Mouse (Mus musculus) MEL (cell line): Measurements from ENCODE around the gene Slc16a8. TPM values are rescaled to one million over a fixed set of nuclear protein-coding genes. Genes with fewer than 3 reads are reported as not detected.

Experiments
- DNase-seq: peaks from one replicate; pipeline ENCODE4 v3.0.0; 2011; ENCODE audit warnings: low read depth, low spot score
- H3K27ac ChIP-seq: 2 replicates; pipeline ENCODE4 v1.5.1; 2012; ENCODE audit warnings: low read depth, mild to moderate bottlenecking, control low read depth, low read length, moderate library complexity; ENCODE audit not compliant: control insufficient read depth
- H3K27me3 ChIP-seq, 2 experiments: fragments of 150-350 bp in 1 of 2; sonication (generic) in 1 of 2; 2 replicates each; pipeline ENCODE4 v1.6.1; 2012; ENCODE audit warnings: low read length in 2 of 2, mild to moderate bottlenecking in 2 of 2, improper control_type of control experiment in 1 of 2, moderate library complexity in 1 of 2; ENCODE audit not compliant: insufficient read depth in 2 of 2, control insufficient read depth in 1 of 2
- H3K36me3 ChIP-seq, 2 experiments: 2 replicates each; pipeline ENCODE4 v1.6.1; 2012 to 2014; ENCODE audit warnings: low read length in 2 of 2, improper control_type of control experiment in 1 of 2, inconsistent platforms in 1 of 2, mild to moderate bottlenecking in 1 of 2; ENCODE audit not compliant: insufficient read depth in 2 of 2, control insufficient read depth in 1 of 2
- H3K4me1 ChIP-seq, 2 experiments: fragments of 150-350 bp in 1 of 2; sonication (generic) in 1 of 2; 2 replicates each; pipeline ENCODE4 v1.6.1; 2012; ENCODE audit warnings: low read length in 2 of 2, improper control_type of control experiment in 1 of 2, mild to moderate bottlenecking in 1 of 2; ENCODE audit not compliant: insufficient read depth in 2 of 2, control insufficient read depth in 1 of 2
- H3K4me3 ChIP-seq, 2 experiments: fragments of 150-350 bp in 1 of 2; sonication (generic) in 1 of 2; 2 replicates each; pipeline ENCODE4 v1.5.1; 2012; ENCODE audit warnings: low read depth in 2 of 2, low read length in 2 of 2, mild to moderate bottlenecking in 2 of 2, moderate library complexity in 2 of 2, control low read depth in 1 of 2, improper control_type of control experiment in 1 of 2; ENCODE audit not compliant: control insufficient read depth in 1 of 2, insufficient read depth in 1 of 2
- H3K79me2 ChIP-seq: 2 replicates; pipeline ENCODE4 v1.6.1; 2012; ENCODE audit warnings: mild to moderate bottlenecking, low read length, moderate library complexity; ENCODE audit not compliant: control insufficient read depth, poor library complexity, insufficient read depth
- H3K9ac ChIP-seq: 2 replicates; pipeline ENCODE4 v1.6.1; 2012; ENCODE audit warnings: low read depth, mild to moderate bottlenecking, control low read depth, low read length, moderate library complexity; ENCODE audit not compliant: control insufficient read depth, poor library complexity, severe bottlenecking
- H3K9me3 ChIP-seq: fragments of 150-350 bp; sonication (generic); replicated peaks from 2 replicates; pipeline ENCODE4 v1.6.1; 2012; ENCODE audit warnings: mild to moderate bottlenecking, low read length, improper control_type of control experiment, moderate library complexity; ENCODE audit not compliant: insufficient read depth
- CHD1 ChIP-seq: IDR thresholded peaks from 2 replicates; pipeline ENCODE4 v1.6.1; 2012; ENCODE audit warnings: low read depth, mild to moderate bottlenecking, inconsistent platforms, low read length, improper control_type of control experiment
- CTCF ChIP-seq, 3 experiments: IDR thresholded peaks in 2 of 3; conservative IDR thresholded peaks in 1 of 3; 2 replicates each; pipeline ENCODE4 v1.5.1; 2011 to 2012; ENCODE audit warnings: low read length in 3 of 3, low read depth in 2 of 3, mild to moderate bottlenecking in 2 of 3, improper control_type of control experiment in 1 of 3, inconsistent platforms in 1 of 3, mixed read lengths in 1 of 3, moderate library complexity in 1 of 3; ENCODE audit not compliant: control insufficient read depth in 1 of 3, insufficient read depth in 1 of 3, poor library complexity in 1 of 3, severe bottlenecking in 1 of 3
- E2F4 ChIP-seq: IDR thresholded peaks from 2 replicates; pipeline ENCODE4 v1.6.1; 2011; ENCODE audit warnings: low read depth, low read length, improper control_type of control experiment, borderline replicate concordance
- ELF1 ChIP-seq: IDR thresholded peaks from 2 replicates; pipeline ENCODE4 v1.6.1; 2014; ENCODE audit warnings: low read depth, mild to moderate bottlenecking, inconsistent platforms, low read length, improper control_type of control experiment, moderate library complexity
- EP300 ChIP-seq, 2 experiments: IDR thresholded peaks; 2 replicates each; pipeline ENCODE4 v1.6.1; 2011; ENCODE audit warnings: improper control_type of control experiment in 2 of 2, low read length in 2 of 2, low read depth in 1 of 2, mild to moderate bottlenecking in 1 of 2
- ETS1 ChIP-seq: IDR thresholded peaks from 2 replicates; pipeline ENCODE4 v1.6.1; 2012; ENCODE audit warnings: low read depth, mild to moderate bottlenecking, inconsistent platforms, low read length, improper control_type of control experiment, moderate library complexity
- GABPA ChIP-seq: IDR thresholded peaks from 2 replicates; pipeline ENCODE4 v1.6.1; 2012; ENCODE audit warnings: low read depth, mild to moderate bottlenecking, inconsistent platforms, low read length, improper control_type of control experiment, moderate library complexity
- GATA1 ChIP-seq: IDR thresholded peaks from 2 replicates; pipeline ENCODE4 v1.6.1; 2011; ENCODE audit warnings: low read depth, low read length, improper control_type of control experiment
- JUND ChIP-seq: IDR thresholded peaks from 2 replicates; pipeline ENCODE4 v1.6.1; 2011; ENCODE audit warnings: low read depth, mild to moderate bottlenecking, improper control_type of control experiment, low read length
- KAT2A ChIP-seq: conservative IDR thresholded peaks from 2 replicates; pipeline ENCODE4 v1.6.1; 2012; ENCODE audit warnings: low read depth, low read length, improper control_type of control experiment, inconsistent platforms
- MAFK ChIP-seq: IDR thresholded peaks from 2 replicates; pipeline ENCODE4 v1.6.1; 2011; ENCODE audit warnings: low read depth, mild to moderate bottlenecking, low read length, improper control_type of control experiment, borderline replicate concordance
- MAX ChIP-seq: IDR thresholded peaks from 2 replicates; pipeline ENCODE4 v1.6.1; 2011; ENCODE audit warnings: low read length, improper control_type of control experiment
- MAZ ChIP-seq: IDR thresholded peaks from 2 replicates; pipeline ENCODE4 v1.6.1; 2012; ENCODE audit warnings: low read depth, mild to moderate bottlenecking, inconsistent platforms, low read length, improper control_type of control experiment
- MYB ChIP-seq: IDR thresholded peaks from 2 replicates; pipeline ENCODE4 v1.6.1; 2011; ENCODE audit warnings: mild to moderate bottlenecking, low read depth, low read length, improper control_type of control experiment
- MYC ChIP-seq: IDR thresholded peaks from 2 replicates; pipeline ENCODE4 v1.6.1; 2011; ENCODE audit warnings: low read depth, mild to moderate bottlenecking, low read length, improper control_type of control experiment, moderate library complexity
- POLR2A ChIP-seq, 2 experiments: IDR thresholded peaks; 2 replicates each; pipeline ENCODE4 v1.6.1; 2011 to 2012; ENCODE audit warnings: low read length in 2 of 2, mild to moderate bottlenecking in 2 of 2, control low read depth in 1 of 2, improper control_type of control experiment in 1 of 2, low read depth in 1 of 2, moderate library complexity in 1 of 2; ENCODE audit not compliant: control insufficient read depth in 1 of 2, insufficient read depth in 1 of 2, poor library complexity in 1 of 2
- POLR2AphosphoS2 ChIP-seq: IDR thresholded peaks from 2 replicates; pipeline ENCODE4 v1.6.1; 2011; ENCODE audit warnings: low read length, improper control_type of control experiment
- POLR2AphosphoS5 ChIP-seq: IDR thresholded peaks from 2 replicates; pipeline ENCODE4 v1.6.1; 2012; ENCODE audit warnings: low read depth, borderline replicate concordance, mild to moderate bottlenecking, inconsistent platforms, low read length, moderate library complexity, mixed read lengths
- RAD21 ChIP-seq: IDR thresholded peaks from 2 replicates; pipeline ENCODE4 v1.6.1; 2011; ENCODE audit warnings: mild to moderate bottlenecking, low read depth, low read length, improper control_type of control experiment
- RCOR1 ChIP-seq: IDR thresholded peaks from 2 replicates; pipeline ENCODE4 v1.6.1; 2012; ENCODE audit warnings: low read depth, mild to moderate bottlenecking, inconsistent platforms, low read length, improper control_type of control experiment
- SIN3A ChIP-seq: IDR thresholded peaks from 2 replicates; pipeline ENCODE4 v1.6.1; 2012; ENCODE audit warnings: low read length, improper control_type of control experiment, inconsistent platforms
- SMC3 ChIP-seq: IDR thresholded peaks from 2 replicates; pipeline ENCODE4 v1.6.1; 2011; ENCODE audit warnings: low read depth, low read length, improper control_type of control experiment
- TAL1 ChIP-seq: IDR thresholded peaks from 2 replicates; pipeline ENCODE4 v1.6.1; 2012; ENCODE audit warnings: mild to moderate bottlenecking, inconsistent platforms, low read length, moderate library complexity, mixed read lengths
- TBP ChIP-seq: IDR thresholded peaks from 2 replicates; pipeline ENCODE4 v1.8.0; 2011; ENCODE audit warnings: low read depth, low read length, improper control_type of control experiment
- TCF12 ChIP-seq: IDR thresholded peaks from 2 replicates; pipeline ENCODE4 v1.6.1; 2014; ENCODE audit warnings: low read depth, mild to moderate bottlenecking, inconsistent platforms, low read length, improper control_type of control experiment, moderate library complexity
- UBTF ChIP-seq: IDR thresholded peaks from 2 replicates; pipeline ENCODE4 v1.6.1; 2012; ENCODE audit warnings: low read depth, mild to moderate bottlenecking, inconsistent platforms, low read length, improper control_type of control experiment, moderate library complexity, borderline replicate concordance; ENCODE audit not compliant: insufficient read depth
- USF1 ChIP-seq: IDR thresholded peaks from 2 replicates; pipeline ENCODE4 v1.6.1; 2014; ENCODE audit warnings: low read depth, mild to moderate bottlenecking, inconsistent platforms, low read length, improper control_type of control experiment, moderate library complexity
- ZC3H11A ChIP-seq: IDR thresholded peaks from 2 replicates; pipeline ENCODE4 v1.6.1; 2012; ENCODE audit warnings: low read depth, mild to moderate bottlenecking, inconsistent platforms, low read length, improper control_type of control experiment
- ZKSCAN1 ChIP-seq: IDR thresholded peaks from 2 replicates; pipeline ENCODE4 v1.6.1; 2012; ENCODE audit warnings: low read depth, mild to moderate bottlenecking, inconsistent platforms, low read length, improper control_type of control experiment, moderate library complexity
- ZMIZ1 ChIP-seq: IDR thresholded peaks from 2 replicates; pipeline ENCODE4 v1.6.1; 2012; ENCODE audit warnings: low read depth, mild to moderate bottlenecking, inconsistent platforms, low read length, improper control_type of control experiment, moderate library complexity
- polyA plus RNA-seq, 2 experiments: library from polyadenylated mRNA; stranded (reverse) in 1 of 2; unstranded in 1 of 2; fragments of >175 nt in 1 of 2; fragments of >200 nt in 1 of 2; gene quantifications; 2 replicates each; pipeline versions ENCODE4 v1.2.1 to v1.2.4; 2012; ENCODE audit warnings: low replicate concordance in 2 of 2, low read depth in 1 of 2; ENCODE audit not compliant: insufficient read length in 2 of 2, insufficient read depth in 1 of 2, missing spikeins in 1 of 2
- total RNA-seq: library from RNA; depleted of rRNA; stranded (reverse); fragments of 300-350 nt; gene quantifications from 2 replicates; pipeline ENCODE4 v1.2.3, GENCODE M21; 2012

Gene Slc16a8
- total and polyA plus RNA-seq, 3 experiments = 0.15 to 0.47 TPM; not detected in 1

- DNase-seq = no peak
- Histone ChIP-seq H3K79me2 (peaks cover 9% of the 10 kb centered on the region; the same call in 1 of the 2 replicates), H3K9me3 (no peaks in the 10 kb centered on the region), H3K4me3 (no peak overlapping the region), H3K9ac (no peak overlapping the region), H3K36me3 (peaks cover 0 to 7% of the 10 kb centered on the region in 2 experiments; a peak in 2 of 4 replicates), H3K4me1 (peaks cover 6 to 11% of the 10 kb centered on the region in 2 experiments), H3K27ac (no peak overlapping the region), H3K27me3 (no peaks in the 10 kb centered on the region)
- TF ChIP-seq ZKSCAN1 = no peak
- TF ChIP-seq MYC = no peak
- no peak for TF ChIP-seq RAD21
- no peak for TF ChIP-seq MAX
- TF ChIP-seq CTCF (IDR thresholded peaks at IDR 0.05 in 2 of 3, conservative IDR thresholded peaks at IDR 0.05 in 1 of 3; ENCODE audit: control insufficient read depth in 1 of 3, insufficient read depth in 1 of 3, low read depth in 2 of 3, low read length in 3 of 3, poor library complexity in 1 of 3, severe bottlenecking in 1 of 3) = no peak
Observed at GRCm38 (mm10) chr15:79210357-79210756, 44.2 kb downstream of the Slc16a8 start.

GRCm38 (mm10) chr15:79208758-79209439 lies 45.7 kb downstream of the Slc16a8 start:
- DNase-seq = peak; percentile 90
- Histone ChIP-seq H3K27ac (peak overlapping the region; percentile 83), H3K36me3 (peaks cover 0 to 7% of the 10 kb centered on the region in 2 experiments; a peak in 2 of 4 replicates), H3K9ac (peak overlapping the region; percentile 92), H3K27me3 (no peaks in the 10 kb centered on the region), H3K4me1 (peaks cover 6 to 11% of the 10 kb centered on the region in 2 experiments), H3K4me3 (peak overlapping the region; percentile 70 to 79), H3K9me3 (no peaks in the 10 kb centered on the region), H3K79me2 (peaks cover 9% of the 10 kb centered on the region; the same call in 1 of the 2 replicates)
- peak; percentile 68; the same call in 1 of the 2 replicates for TF ChIP-seq MAZ
- no peak for TF ChIP-seq TAL1
- peak; percentile 79 for TF ChIP-seq MYC
- TF ChIP-seq ETS1 = peak; percentile 63; the same call in 1 of the 2 replicates
- TF ChIP-seq GABPA = no peak
- TF ChIP-seq KAT2A = no peak
- no peak for TF ChIP-seq GATA1
- TF ChIP-seq ZC3H11A = no peak
- peak; percentile 92 for TF ChIP-seq USF1
- peak; percentile 59 to 87; a peak in 3 of 4 replicates for TF ChIP-seq POLR2A (IDR thresholded peaks at IDR 0.05; ENCODE audit: control insufficient read depth in 1 of 2, insufficient read depth in 1 of 2, low read depth in 1 of 2, low read length in 2 of 2, poor library complexity in 1 of 2)
- TF ChIP-seq CTCF (IDR thresholded peaks at IDR 0.05 in 2 of 3, conservative IDR thresholded peaks at IDR 0.05 in 1 of 3; ENCODE audit: control insufficient read depth in 1 of 3, insufficient read depth in 1 of 3, low read depth in 2 of 3, low read length in 3 of 3, poor library complexity in 1 of 3, severe bottlenecking in 1 of 3) = no peak
- TF ChIP-seq RCOR1 = no peak
- 0 out of 2 replicates have a peak, but pooled peaks have one; percentile 57 for TF ChIP-seq ZMIZ1
- no peak for TF ChIP-seq EP300 (IDR thresholded peaks at IDR 0.05; ENCODE audit: low read depth in 1 of 2, low read length in 2 of 2)
- TF ChIP-seq SMC3 = no peak
- peak; percentile 66 for TF ChIP-seq ELF1
- peak; percentile 88 for TF ChIP-seq MAX
- TF ChIP-seq TCF12 = peak; percentile 44
- no peak for TF ChIP-seq E2F4
- TF ChIP-seq MAFK = no peak
- TF ChIP-seq RAD21 = no peak
- TF ChIP-seq MYB = no peak
- peak; percentile 85 for TF ChIP-seq POLR2AphosphoS2
- TF ChIP-seq UBTF = no peak
- peak; percentile 77 for TF ChIP-seq SIN3A
- no peak for TF ChIP-seq JUND
- TF ChIP-seq TBP = peak; percentile 70
- no peak for TF ChIP-seq CHD1
- TF ChIP-seq POLR2AphosphoS5 = 0 out of 2 replicates have a peak, but pooled peaks have one; percentile 52
